Mouse (Mus musculus) lung, postnatal 0 days (tissue): ENCODE measurements around the gene Klf12.

Source experiments
- CTCF ChIP-seq: IDR thresholded peaks from 2 replicates; pipeline ENCODE4 v1.5.1; 2016; ENCODE audit warnings: antibody characterized with exemption, mild to moderate bottlenecking
- EP300 ChIP-seq: IDR thresholded peaks from 2 replicates; pipeline ENCODE4 v1.6.1; 2016; ENCODE audit warnings: antibody characterized with exemption, mild to moderate bottlenecking, control low read depth

DNA sequence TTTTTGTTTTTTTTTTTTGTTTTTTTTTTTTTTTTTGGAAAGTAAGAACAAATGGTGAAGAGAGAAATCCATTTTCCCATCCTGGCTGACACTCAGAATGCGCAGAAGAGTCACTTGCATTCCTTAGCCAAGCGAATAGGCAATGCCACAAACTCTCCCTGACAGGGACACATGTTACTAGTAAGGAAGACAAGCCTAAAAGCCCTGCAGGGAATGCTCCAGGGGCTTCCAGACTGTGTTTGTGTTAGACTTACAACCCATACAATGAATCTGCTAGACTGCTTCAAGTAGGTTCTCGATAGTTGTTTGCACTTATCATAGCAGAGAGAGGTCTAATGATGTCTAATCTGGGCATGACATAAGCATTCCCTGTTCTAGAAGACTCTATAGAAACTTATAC lies 164.6 kb downstream of the Klf12 start:
- TF ChIP-seq EP300 = no peak
- no peak for TF ChIP-seq CTCF
